Mouse (Mus musculus): ENCODE results near the gene Thap8.
A peak's percentile ranks its signal among the peaks of the same experiment; 100 is the strongest.

Thap8 gene

GRCm38 (mm10) chr7:30318142-30318541 lies 38.2 kb downstream of the Thap8 start:
- DNase-seq: peak; percentile 52 to 83

- DNase-seq: no peak
These were observed 41.1 kb downstream of the Thap8 start for GRCm38 (mm10) chr7:30320946-30321345.

- DNase-seq: peak; percentile 88 to 95
These were observed 41.8 kb downstream of the Thap8 start, which contains the start of gene E130208F15Rik for GRCm38 (mm10) chr7:30321539-30322284. TSS of gene E130208F15Rik (plus strand) at chr7:30321740.

- peak; percentile 98 to 100 for DNase-seq
These were observed 42.4 kb downstream of the Thap8 start for GRCm38 (mm10) chr7:30322285-30322667.

GRCm38 (mm10) chr7:30322865-30323264 lies 43.0 kb downstream of the Thap8 start:
- no peak for DNase-seq

- no peak for DNase-seq
These were observed 43.9 kb downstream of the Thap8 start, which contains the start of gene Sdhaf1 for GRCm38 (mm10) chr7:30323795-30324194. TSS of gene Sdhaf1 (minus strand) at chr7:30323895.

- no peak for DNase-seq
These were observed 44.5 kb downstream of the Thap8 start for GRCm38 (mm10) chr7:30324300-30324944.

- DNase-seq: peak in 1 of 2 experiments; percentile 73
These were observed 45.5 kb downstream of the Thap8 start for GRCm38 (mm10) chr7:30325364-30325763.

GRCm38 (mm10) chr7:30326427-30326826 lies 46.5 kb downstream of the Thap8 start:
- DNase-seq: no peak

GRCm38 (mm10) chr7:30327140-30327539 lies 47.2 kb downstream of the Thap8 start:
- DNase-seq: peak; percentile 68 to 84

GRCm38 (mm10) chr7:30328379-30328778 lies 48.5 kb downstream of the Thap8 start:
- DNase-seq: no peak

- peak; percentile 87 to 88 for DNase-seq
These were observed 52.0 kb downstream of the Thap8 start for GRCm38 (mm10) chr7:30331887-30332286.

- DNase-seq: no peak
These were observed 52.8 kb downstream of the Thap8 start for GRCm38 (mm10) chr7:30332622-30333259.

GRCm38 (mm10) chr7:30333436-30333835 lies 53.5 kb downstream of the Thap8 start:
- DNase-seq: peak; percentile 93 to 94

- DNase-seq: no peak
These were observed 54.7 kb downstream of the Thap8 start for GRCm38 (mm10) chr7:30334563-30334962.

GRCm38 (mm10) chr7:30335688-30336087 lies 55.8 kb downstream of the Thap8 start:
- DNase-seq: no peak

GRCm38 (mm10) chr7:30336384-30336783 lies 56.5 kb downstream of the Thap8 start:
- peak; percentile 87 to 93 for DNase-seq

- no peak for DNase-seq
These were observed 59.7 kb downstream of the Thap8 start for GRCm38 (mm10) chr7:30339432-30340109.

All from kidney, postnatal 25 days (tissue).